Mouse (Mus musculus) ovary, postnatal 36 days (tissue): ENCODE data around the gene Negr1.
"Not testable (repeated sequence)": the region's sequence is repeated elsewhere in the genome, so short reads cannot be mapped to it uniquely, and the experiment has no call there.

Experiments used
- DNase-seq: peaks from one replicate; pipeline ENCODE4 v3.0.0; 2022; ENCODE audit warnings: low spot score, mixed read lengths

Gene Negr1

DNA sequence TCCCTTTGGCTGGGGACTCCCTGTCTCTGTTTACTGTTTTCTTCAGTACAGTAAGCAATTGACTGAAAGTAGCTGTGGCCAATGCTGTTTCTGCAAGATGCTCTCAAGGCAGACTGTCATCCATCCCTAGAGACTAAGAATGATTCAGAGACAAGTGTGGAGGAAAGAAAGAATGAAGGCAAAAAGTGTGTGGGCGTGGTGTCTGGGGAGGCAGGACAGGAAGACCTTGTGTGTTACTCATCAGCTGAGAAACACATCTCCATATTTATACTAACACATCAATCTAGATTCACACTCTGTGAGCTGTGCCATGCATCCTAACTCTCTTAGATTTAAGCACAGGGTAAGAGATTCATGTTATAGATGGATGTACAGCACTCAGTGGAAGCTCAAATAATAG is 431.2 kb downstream of the Negr1 start:
- DNase-seq, result no peak

DNA sequence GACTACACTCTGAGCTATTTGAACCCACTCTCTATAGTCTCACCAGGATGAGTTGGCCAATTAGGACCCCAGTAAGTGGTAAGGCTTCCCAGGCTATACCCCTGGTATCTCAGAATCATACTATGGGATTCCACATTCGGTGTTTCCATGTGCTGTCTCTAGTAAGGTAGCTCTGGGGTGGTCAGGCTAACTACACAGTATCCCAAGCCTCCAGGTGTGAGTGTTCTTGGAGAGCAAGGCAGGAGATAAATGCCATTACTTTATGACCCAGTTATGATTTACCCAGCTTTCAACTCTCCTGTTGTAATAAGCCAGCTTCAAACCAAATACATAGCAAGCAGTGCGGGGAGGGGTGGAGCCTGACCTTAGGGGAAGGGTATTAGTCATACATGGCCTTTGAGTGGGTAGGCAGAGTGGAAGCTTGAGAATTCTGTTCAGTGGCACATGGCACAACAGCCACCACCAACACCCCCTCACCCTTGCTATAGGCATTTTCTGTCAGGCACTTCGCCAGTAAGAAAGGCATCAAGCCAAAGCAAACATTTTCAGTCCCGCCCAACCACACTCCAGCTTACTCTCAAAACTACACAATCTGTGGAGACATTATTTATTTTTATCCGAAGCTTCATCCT is 437.7 kb downstream of the Negr1 start:
- no peak for DNase-seq

- DNase-seq, result no peak
These were observed 460.0 kb downstream of the Negr1 start for GRCm38 (mm10) chr3:157021632-157022031.

DNA sequence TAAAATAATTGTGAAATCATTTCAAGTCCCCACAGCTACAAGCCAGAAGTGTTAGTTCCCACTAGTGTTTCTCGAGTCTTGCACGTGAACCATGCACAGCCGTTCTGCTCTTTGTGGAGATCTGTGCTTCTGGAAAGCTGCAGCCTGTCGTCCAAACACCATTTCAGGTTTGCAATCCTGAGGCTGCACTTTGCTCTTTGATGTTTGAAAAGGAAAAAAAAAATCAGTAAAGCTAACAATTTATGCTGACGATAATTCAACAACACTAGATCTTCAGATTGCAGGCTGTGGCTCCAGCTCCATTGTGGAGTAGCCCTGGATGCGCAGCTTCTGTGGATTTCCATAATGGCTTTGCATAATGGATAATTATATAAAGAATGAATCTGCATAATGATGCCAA is 463.0 kb downstream of the Negr1 start:
- no peak for DNase-seq

DNA sequence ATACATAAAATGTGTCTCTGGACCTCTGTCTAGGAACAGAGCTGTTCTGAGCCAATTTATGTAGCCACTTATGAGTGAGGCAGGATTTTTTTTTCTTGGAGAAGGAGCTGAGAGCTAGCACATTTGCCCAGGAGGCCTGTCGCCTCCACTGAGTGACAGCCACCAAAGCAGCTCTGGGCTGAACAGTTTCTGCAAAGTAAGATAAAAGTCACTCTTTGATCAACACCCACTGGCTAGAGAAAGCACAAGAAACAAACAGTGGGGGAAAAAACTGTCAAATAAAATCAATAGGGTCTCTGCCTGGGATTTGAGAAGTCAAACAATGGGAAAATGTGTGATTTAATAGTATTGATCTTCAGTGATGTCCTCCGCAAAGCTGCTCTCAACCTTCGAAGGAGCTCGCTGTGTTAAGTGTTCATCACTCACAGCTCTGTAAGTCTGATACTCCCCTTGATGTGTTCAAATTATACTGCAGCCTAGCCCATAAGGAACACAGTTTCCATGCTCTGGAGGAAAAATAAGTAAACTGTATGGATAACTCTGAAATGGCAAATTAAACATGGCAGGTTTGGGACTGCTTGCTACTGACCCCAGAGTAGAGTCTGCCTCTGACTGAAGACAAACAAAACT is 470.0 kb downstream of the Negr1 start:
- no peak for DNase-seq

DNA sequence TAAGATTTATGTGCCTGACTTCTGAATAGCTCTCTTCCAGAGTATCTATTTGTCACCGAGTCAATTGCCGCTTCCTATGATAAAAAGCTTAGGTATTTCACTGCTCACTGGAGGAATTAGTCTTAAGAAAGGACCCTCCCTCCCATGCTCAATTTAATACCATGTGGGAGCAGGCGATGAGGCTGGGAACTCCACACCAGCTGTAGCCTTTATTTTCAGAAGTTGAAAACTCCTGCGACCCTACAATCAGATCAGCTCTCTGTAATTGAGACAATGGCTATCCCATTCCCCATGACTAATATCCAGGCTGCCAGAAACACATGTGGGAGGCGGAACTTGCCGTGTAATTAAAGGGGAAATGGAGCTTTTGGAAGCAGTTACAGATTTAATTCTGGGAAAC is 474.4 kb downstream of the Negr1 start:
- DNase-seq, result no peak

DNA sequence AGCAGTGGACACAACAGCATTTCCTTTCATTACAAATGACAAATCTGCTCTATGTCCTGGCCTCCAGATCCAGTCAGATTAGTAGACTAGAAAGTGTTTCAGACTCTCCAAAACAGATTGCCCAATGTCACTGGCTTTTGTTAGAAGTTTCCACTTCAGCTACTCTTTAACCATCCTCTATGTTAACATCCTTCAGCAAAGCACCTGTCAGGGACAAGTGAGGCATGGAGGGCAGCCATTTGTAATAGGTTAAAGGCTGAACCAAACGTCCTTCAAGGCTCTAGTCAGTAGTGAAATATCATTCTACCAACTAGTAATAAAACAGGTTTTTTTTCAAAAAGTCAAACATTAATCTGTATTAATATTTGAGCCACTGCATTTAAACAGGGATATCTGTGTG is 475.0 kb downstream of the Negr1 start:
- no peak for DNase-seq

- DNase-seq, result no peak
These were observed 479.0 kb downstream of the Negr1 start for GRCm38 (mm10) chr3:157040619-157041018.

GRCm38 (mm10) chr3:157044565-157044964 is 483.0 kb downstream of the Negr1 start:
- DNase-seq, result no peak

DNA sequence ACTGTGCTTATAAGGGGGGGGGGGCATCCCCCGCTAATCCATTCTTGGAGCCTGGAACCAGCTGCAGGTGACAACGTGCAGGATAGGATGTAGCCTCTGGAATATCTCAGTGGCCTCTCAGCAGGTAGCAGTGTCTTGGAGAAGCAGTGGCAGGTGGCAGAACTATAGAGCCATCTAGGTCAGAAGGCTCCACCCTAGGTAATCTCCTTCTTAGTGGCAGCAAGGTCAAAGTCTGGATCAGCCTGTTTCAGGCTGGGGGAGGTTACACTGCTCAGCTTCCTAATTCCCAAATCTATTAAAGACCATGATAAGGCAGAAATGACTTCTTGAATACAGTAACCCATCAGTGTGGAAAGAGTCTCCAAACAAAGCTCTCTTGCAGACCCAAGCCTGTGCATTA is 502.8 kb downstream of the Negr1 start:
- not testable (repeated sequence) for DNase-seq

GRCm38 (mm10) chr3:157066331-157066730 is 504.7 kb downstream of the Negr1 start:
- no peak for DNase-seq

- DNase-seq, result no peak
These were observed 517.8 kb downstream of the Negr1 start for GRCm38 (mm10) chr3:157079250-157079965.

DNA sequence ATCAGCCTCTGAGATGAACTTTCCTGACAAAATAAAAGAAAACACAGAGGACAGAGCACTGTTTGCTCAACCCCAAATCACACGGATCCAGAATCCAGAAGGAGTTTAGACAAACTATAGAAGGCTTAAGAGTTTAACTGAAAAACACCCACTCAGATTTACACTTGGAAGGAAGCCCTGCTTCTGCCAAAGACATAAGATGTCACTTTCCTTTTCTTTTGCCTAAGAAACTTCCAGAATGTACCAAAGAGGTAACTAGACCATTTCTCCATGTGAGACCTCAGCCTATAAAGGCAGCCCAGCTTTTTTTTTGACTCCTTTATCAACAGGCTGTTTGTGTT is 518.3 kb downstream of the Negr1 start:
- DNase-seq, result no peak

GRCm38 (mm10) chr3:157080585-157080984 is 519.0 kb downstream of the Negr1 start:
- no peak for DNase-seq

GRCm38 (mm10) chr3:157082808-157083784 is 521.5 kb downstream of the Negr1 start:
- DNase-seq, result no peak

- DNase-seq, result no peak
These were observed 523.6 kb downstream of the Negr1 start for GRCm38 (mm10) chr3:157085180-157085579.

- DNase-seq, result no peak
These were observed 528.5 kb downstream of the Negr1 start for GRCm38 (mm10) chr3:157090051-157090450.

- DNase-seq, result no peak
These were observed 534.7 kb downstream of the Negr1 start for GRCm38 (mm10) chr3:157096284-157096683.

- DNase-seq, result no peak
These were observed 535.9 kb downstream of the Negr1 start for GRCm38 (mm10) chr3:157097514-157097913.

DNA sequence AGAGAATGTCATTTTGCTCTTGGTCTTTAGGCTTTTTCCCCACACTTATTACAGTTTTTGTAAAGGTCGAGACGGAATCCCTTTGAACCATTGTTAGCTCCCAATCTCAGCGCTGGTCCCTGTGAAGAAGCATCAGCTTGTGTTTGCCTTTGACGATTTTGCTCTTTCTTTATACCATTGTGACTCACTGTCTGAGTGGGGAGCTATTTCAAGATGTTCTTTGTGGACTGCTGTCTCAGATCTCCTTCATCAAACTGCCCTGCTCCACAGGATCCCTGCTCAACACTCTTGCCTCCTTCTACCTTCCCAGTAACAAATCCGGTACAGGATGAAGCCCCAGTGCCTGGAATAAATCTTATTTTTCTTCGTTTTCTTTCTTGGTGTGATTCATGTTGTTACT is 536.8 kb downstream of the Negr1 start:
- no peak for DNase-seq

DNA sequence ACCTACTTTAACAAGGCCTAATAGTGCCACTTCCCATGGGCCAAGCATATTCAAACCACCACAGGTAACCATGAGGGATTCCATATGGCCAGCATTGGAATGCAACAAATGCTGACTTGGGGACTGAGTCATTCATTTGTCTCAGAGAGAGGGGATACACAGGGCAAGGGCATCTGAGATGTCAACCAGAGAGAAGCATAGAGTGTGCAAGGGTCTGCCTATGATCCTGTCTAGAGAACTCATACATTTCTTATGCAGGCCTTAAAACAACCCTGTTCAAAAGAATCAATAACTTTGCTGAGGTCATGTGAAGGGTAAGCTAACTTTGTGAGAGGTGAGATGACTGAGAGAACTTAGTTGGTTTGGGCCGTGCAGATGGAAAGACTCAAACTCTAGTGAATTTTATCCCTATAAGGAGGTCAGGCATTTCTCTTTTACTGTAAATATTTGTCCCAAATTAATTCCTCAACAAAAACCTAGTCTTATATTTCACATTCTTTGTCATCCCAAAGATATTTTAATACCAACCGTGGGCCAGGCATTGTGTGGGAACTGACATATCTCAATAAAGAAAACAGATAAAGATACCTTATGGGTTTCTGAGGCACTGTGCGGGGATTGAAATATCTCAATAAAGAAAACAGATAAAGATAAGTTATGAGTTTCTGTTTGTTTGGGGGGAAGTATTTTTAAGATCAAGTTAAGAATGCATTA is 543.4 kb downstream of the Negr1 start:
- no peak for DNase-seq
